Mouse (Mus musculus): ENCODE results near the gene Greb1. TPM values are rescaled to one million over a fixed set of nuclear protein-coding genes. Genes with fewer than 3 reads are reported as not detected.
A peak's percentile ranks its signal among the peaks of the same experiment; 100 is the strongest.

The Greb1 gene
- polyA plus RNA-seq, 1 experiment from 2014 or later, result 6.4 TPM

- H3K36me3 ChIP-seq, result no peaks in the 10 kb centered on the region
- no peaks in the 10 kb centered on the region for H3K9me3 ChIP-seq
- H3K4me1 ChIP-seq (replicated peaks), result peaks cover 20% of the 10 kb centered on the region
- H3K9ac ChIP-seq (replicated peaks), result no peak overlapping the region
- H3K27me3 ChIP-seq, result peaks cover 45% of the 10 kb centered on the region
- no peak overlapping the region for H3K27ac ChIP-seq
- 48% methylated on average over 5 of the region's 5 CpGs for WGBS
- H3K4me3 ChIP-seq (replicated peaks), result no peak overlapping the region
- no peak for ATAC-seq (ENCODE audit: insufficient number of reproducible peaks, insufficient read depth, low FRiP score, low TSS enrichment, low read depth)
- H3K4me2 ChIP-seq, result no peak overlapping the region
These were observed 3.3 kb upstream of the Greb1 start for GRCm38 (mm10) chr12:16803956-16804430.

- Histone ChIP-seq H3K9ac (replicated peaks) (no peak overlapping the region), H3K4me3 (replicated peaks) (no peak overlapping the region), H3K36me3 (no peaks in the 10 kb centered on the region), H3K4me1 (replicated peaks) (peaks cover 26% of the 10 kb centered on the region), H3K4me2 (no peak overlapping the region), H3K9me3 (no peaks in the 10 kb centered on the region), H3K27ac (no peak overlapping the region), H3K27me3 (peaks cover 39% of the 10 kb centered on the region)
- WGBS, result 13% methylated on average over 5 of the region's 5 CpGs
- no peak for ATAC-seq (ENCODE audit: insufficient number of reproducible peaks, insufficient read depth, low FRiP score, low TSS enrichment, low read depth)
These were observed 2.7 kb upstream of the Greb1 start for GRCm38 (mm10) chr12:16803237-16803955.

GRCm38 (mm10) chr12:16800959-16801315 lies 251 bp upstream of the Greb1 start:
- Histone ChIP-seq H3K9ac (replicated peaks) (peak overlapping the region; percentile 67), H3K27me3 (peaks cover 19% of the 10 kb centered on the region; the same call in 1 of the 2 replicates), H3K4me1 (replicated peaks) (peaks cover 26% of the 10 kb centered on the region), H3K27ac (no peak overlapping the region; the same call in 1 of the 2 replicates), H3K4me3 (replicated peaks) (peak overlapping the region; percentile 59), H3K9me3 (no peaks in the 10 kb centered on the region), H3K4me2 (peak overlapping the region; percentile 91), H3K36me3 (no peaks in the 10 kb centered on the region)
- WGBS, result 1% methylated on average over 12 of the region's 12 CpGs
- ATAC-seq (ENCODE audit: insufficient number of reproducible peaks, insufficient read depth, low FRiP score, low TSS enrichment, low read depth), result no peak

- ATAC-seq (ENCODE audit: insufficient number of reproducible peaks, insufficient read depth, low FRiP score, low TSS enrichment, low read depth), result peak; percentile 2; the same call in 1 of the 2 replicates
- no peak overlapping the region for H3K27ac ChIP-seq
- H3K4me2 ChIP-seq, result peak overlapping the region; percentile 91
- H3K9ac ChIP-seq (replicated peaks), result peak overlapping the region; percentile 67
- peaks cover 26% of the 10 kb centered on the region for H3K4me1 ChIP-seq (replicated peaks)
- no peaks in the 10 kb centered on the region for H3K9me3 ChIP-seq
- H3K4me3 ChIP-seq (replicated peaks), result peak overlapping the region; percentile 59
- H3K36me3 ChIP-seq, result no peaks in the 10 kb centered on the region
- 4% methylated on average over 3 of the region's 6 CpGs for WGBS
- peaks cover 17% of the 10 kb centered on the region; the same call in 1 of the 2 replicates for H3K27me3 ChIP-seq
These were observed 793 bp downstream of the Greb1 start for GRCm38 (mm10) chr12:16799928-16800258.

GRCm38 (mm10) chr12:16798894-16799293 lies 1.8 kb downstream of the Greb1 start:
- Histone ChIP-seq H3K4me2 (peak overlapping the region; percentile 91), H3K9me3 (no peaks in the 10 kb centered on the region), H3K4me1 (replicated peaks) (peaks cover 26% of the 10 kb centered on the region), H3K27ac (peak overlapping the region; percentile 50; the same call in 1 of the 2 replicates), H3K9ac (replicated peaks) (no peak overlapping the region), H3K27me3 (peaks cover 17% of the 10 kb centered on the region; the same call in 1 of the 2 replicates), H3K4me3 (replicated peaks) (no peak overlapping the region), H3K36me3 (no peaks in the 10 kb centered on the region)
- WGBS, result 11% methylated on average over 3 of the region's 3 CpGs
- no peak for ATAC-seq (ENCODE audit: insufficient number of reproducible peaks, insufficient read depth, low FRiP score, low TSS enrichment, low read depth)

- Histone ChIP-seq H3K4me1 (replicated peaks) (peaks cover 19% of the 10 kb centered on the region), H3K4me3 (replicated peaks) (no peak overlapping the region), H3K9ac (replicated peaks) (no peak overlapping the region), H3K27me3 (peaks cover 3% of the 10 kb centered on the region; the same call in 1 of the 2 replicates), H3K4me2 (no peak overlapping the region), H3K27ac (no peak overlapping the region), H3K9me3 (no peaks in the 10 kb centered on the region), H3K36me3 (no peaks in the 10 kb centered on the region)
- ATAC-seq (ENCODE audit: insufficient number of reproducible peaks, insufficient read depth, low FRiP score, low TSS enrichment, low read depth), result no peak
- 87% methylated on average over 3 of the region's 3 CpGs for WGBS
These were observed 4.9 kb downstream of the Greb1 start for GRCm38 (mm10) chr12:16795781-16796180.

GRCm38 (mm10) chr12:16793371-16793770 lies 7.3 kb downstream of the Greb1 start:
- no peaks in the 10 kb centered on the region for H3K4me1 ChIP-seq (replicated peaks)
- H3K4me3 ChIP-seq (replicated peaks), result no peak overlapping the region
- ATAC-seq (ENCODE audit: insufficient number of reproducible peaks, insufficient read depth, low FRiP score, low TSS enrichment, low read depth), result no peak
- H3K9ac ChIP-seq (replicated peaks), result no peak overlapping the region
- no peak overlapping the region for H3K4me2 ChIP-seq
- H3K27ac ChIP-seq, result no peak overlapping the region
- no peaks in the 10 kb centered on the region for H3K27me3 ChIP-seq
- H3K36me3 ChIP-seq, result no peaks in the 10 kb centered on the region
- 76% methylated on average over 4 of the region's 4 CpGs for WGBS
- no peaks in the 10 kb centered on the region for H3K9me3 ChIP-seq

GRCm38 (mm10) chr12:16790456-16790855 lies 10.2 kb downstream of the Greb1 start:
- Histone ChIP-seq H3K36me3 (no peaks in the 10 kb centered on the region), H3K4me2 (no peak overlapping the region), H3K9ac (replicated peaks) (no peak overlapping the region), H3K27ac (no peak overlapping the region), H3K4me1 (replicated peaks) (no peaks in the 10 kb centered on the region), H3K4me3 (replicated peaks) (no peak overlapping the region), H3K27me3 (no peaks in the 10 kb centered on the region), H3K9me3 (no peaks in the 10 kb centered on the region)
- no peak for ATAC-seq (ENCODE audit: insufficient number of reproducible peaks, insufficient read depth, low FRiP score, low TSS enrichment, low read depth)
- WGBS, result 75% methylated on average over 4 of the region's 4 CpGs

GRCm38 (mm10) chr12:16789756-16790155 lies 10.9 kb downstream of the Greb1 start:
- Histone ChIP-seq H3K27me3 (no peaks in the 10 kb centered on the region), H3K4me2 (no peak overlapping the region), H3K36me3 (no peaks in the 10 kb centered on the region), H3K27ac (no peak overlapping the region), H3K4me1 (replicated peaks) (no peaks in the 10 kb centered on the region), H3K9ac (replicated peaks) (no peak overlapping the region), H3K9me3 (no peaks in the 10 kb centered on the region), H3K4me3 (replicated peaks) (no peak overlapping the region)
- ATAC-seq (ENCODE audit: insufficient number of reproducible peaks, insufficient read depth, low FRiP score, low TSS enrichment, low read depth), result no peak
- whole genome bisulfite sequencing, result 17% methylated on average over 4 of the region's 4 CpGs

- Histone ChIP-seq H3K9me3 (no peaks in the 10 kb centered on the region), H3K4me3 (replicated peaks) (no peak overlapping the region), H3K9ac (replicated peaks) (no peak overlapping the region), H3K27ac (no peak overlapping the region), H3K27me3 (no peaks in the 10 kb centered on the region), H3K4me2 (no peak overlapping the region), H3K4me1 (replicated peaks) (no peaks in the 10 kb centered on the region), H3K36me3 (no peaks in the 10 kb centered on the region)
- ATAC-seq (ENCODE audit: insufficient number of reproducible peaks, insufficient read depth, low FRiP score, low TSS enrichment, low read depth), result no peak
- WGBS, result 68% methylated on average over 1 of the region's 1 CpGs
These were observed 11.5 kb downstream of the Greb1 start for GRCm38 (mm10) chr12:16789199-16789598.

GRCm38 (mm10) chr12:16788600-16788999 lies 12.1 kb downstream of the Greb1 start:
- no peak for ATAC-seq (ENCODE audit: insufficient number of reproducible peaks, insufficient read depth, low FRiP score, low TSS enrichment, low read depth)
- H3K9ac ChIP-seq (replicated peaks), result no peak overlapping the region
- no peaks in the 10 kb centered on the region for H3K36me3 ChIP-seq
- no peak overlapping the region for H3K27ac ChIP-seq
- H3K9me3 ChIP-seq, result no peaks in the 10 kb centered on the region
- no peaks in the 10 kb centered on the region for H3K4me1 ChIP-seq (replicated peaks)
- H3K27me3 ChIP-seq, result no peaks in the 10 kb centered on the region
- no peak overlapping the region for H3K4me3 ChIP-seq (replicated peaks)
- 84% methylated on average over 2 of the region's 2 CpGs for WGBS
- H3K4me2 ChIP-seq, result no peak overlapping the region

All from limb, embryonic 12.5 days (tissue).